Mouse (Mus musculus) c-Kit-positive CD71-positive TER-119-negative erythroid progenitor cells, embryonic 14.5 days (primary cell): ENCODE results near the gene Ankmy1.

Experiments
- DNase-seq: peaks from one replicate; pipeline ENCODE4 v3.0.0-alpha.2; 2013; ENCODE audit warnings: low read depth

Ankmy1 gene

DNA sequence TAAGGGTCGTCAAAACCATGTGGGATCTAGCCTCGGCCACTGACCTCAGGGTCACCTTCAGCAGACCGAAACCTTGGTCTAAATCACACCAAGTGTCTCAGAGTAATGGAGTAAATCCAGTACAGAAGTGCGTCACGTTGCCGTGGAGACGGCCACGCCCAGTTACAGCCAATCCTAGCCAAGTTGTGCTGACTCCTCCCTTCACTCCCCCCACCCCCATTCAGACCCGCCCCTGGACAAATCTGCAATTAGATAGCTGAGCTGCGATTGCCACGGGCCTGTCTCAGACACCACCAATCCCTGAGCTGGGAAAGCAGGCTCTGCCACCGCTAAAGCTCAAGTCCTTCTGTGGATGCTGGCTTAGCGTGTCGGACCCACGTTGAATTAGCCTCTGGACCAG, at the start of gene Ankmy1:
Gene Ankmy1, minus strand, starts transcription at position 121 of the 400 bp plus-strand sequence.
- no peak for DNase-seq

- no peak for DNase-seq
Observed at GRCm38 (mm10) chr1:92950607-92951006, 47.9 kb upstream of the Ankmy1 start, which contains the start of gene Gpr35. Gpr35 (plus strand) TSS chr1:92950865.

DNA sequence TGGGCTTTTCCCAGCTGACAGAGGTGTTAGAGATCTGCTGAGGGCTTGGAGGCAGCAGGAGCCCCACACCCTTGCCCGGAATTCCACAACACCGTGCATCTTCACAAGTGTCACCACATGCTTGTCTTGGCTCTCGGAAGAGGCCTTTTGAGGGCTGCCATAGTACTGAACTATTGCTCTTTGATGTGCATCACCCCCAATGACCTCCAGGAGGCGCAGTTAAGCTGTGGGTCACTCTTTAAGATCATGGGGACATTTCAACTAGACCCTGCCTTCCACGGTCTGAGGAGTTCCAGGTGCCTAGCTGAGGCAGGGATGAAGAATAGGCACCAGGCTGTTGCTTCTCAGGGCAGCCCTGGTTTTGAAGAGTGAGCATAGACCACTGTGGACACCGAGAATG, 46.7 kb upstream of the Ankmy1 start:
- no peak for DNase-seq

GRCm38 (mm10) chr1:92947966-92948365, 45.3 kb upstream of the Ankmy1 start:
- DNase-seq, result no peak

- DNase-seq, result no peak
Observed at GRCm38 (mm10) chr1:92943219-92943989, 40.7 kb upstream of the Ankmy1 start.

DNA sequence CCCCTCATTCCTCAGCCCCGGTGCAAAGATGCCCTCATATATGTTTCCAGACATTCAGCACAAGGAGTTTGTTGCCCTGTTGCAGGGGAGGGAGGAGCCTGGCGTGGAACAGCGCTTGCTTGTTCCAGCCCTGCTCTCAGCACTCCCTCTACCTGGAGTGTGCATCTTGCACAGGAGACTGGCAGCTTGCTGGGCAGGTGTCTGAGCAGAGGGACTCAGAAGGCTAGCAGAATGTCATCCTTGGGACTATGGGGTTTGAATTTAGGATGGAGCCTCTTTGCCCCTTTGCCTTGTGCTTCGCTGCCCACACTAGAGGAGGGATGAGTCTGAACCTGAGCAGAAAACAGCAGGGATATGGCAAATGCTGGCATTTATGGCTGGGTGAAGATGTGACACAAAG, 37.0 kb upstream of the Ankmy1 start:
- no peak for DNase-seq

DNA sequence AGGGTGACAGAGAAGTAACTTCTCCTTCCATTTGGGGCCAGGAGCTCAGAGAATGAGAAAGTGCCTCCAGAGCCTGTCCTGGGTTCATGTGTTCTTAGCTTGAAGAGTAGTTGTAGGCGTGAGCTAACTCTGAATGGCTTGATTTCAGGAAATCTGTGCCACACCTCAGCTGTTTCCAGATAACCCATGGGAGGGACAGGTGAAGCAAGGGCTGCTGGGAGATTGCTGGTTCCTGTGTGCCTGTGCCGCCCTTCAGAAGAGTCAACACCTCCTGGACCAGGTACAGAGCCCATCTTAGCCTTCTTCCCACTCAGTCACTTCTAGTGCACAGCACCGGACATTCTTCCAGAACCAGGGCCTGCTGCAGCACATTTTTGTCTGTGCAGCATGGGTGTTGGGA, 35.1 kb upstream of the Ankmy1 start:
- DNase-seq, result no peak

DNA sequence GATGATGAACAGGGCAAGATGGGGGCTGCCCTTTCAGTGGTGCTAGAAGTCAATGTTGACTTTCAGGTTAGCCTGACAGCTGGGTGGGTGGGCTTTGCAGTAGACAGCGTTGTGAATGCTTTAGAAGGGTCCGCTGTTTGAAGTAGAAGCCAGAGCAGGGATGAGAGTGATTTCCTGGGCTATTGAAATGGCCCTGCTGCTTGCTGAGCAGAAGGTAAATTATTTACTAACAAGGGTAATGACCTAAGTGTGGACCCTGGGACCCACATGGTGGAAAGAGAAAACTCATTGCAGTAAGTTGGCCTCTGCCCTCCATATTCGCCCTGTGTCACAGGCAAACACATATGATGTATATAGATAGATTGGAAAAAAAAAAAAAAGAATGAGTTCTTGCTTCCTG, 33.8 kb upstream of the Ankmy1 start:
- DNase-seq, result no peak

- no peak for DNase-seq
Observed at GRCm38 (mm10) chr1:92935977-92936376, 33.3 kb upstream of the Ankmy1 start.

DNA sequence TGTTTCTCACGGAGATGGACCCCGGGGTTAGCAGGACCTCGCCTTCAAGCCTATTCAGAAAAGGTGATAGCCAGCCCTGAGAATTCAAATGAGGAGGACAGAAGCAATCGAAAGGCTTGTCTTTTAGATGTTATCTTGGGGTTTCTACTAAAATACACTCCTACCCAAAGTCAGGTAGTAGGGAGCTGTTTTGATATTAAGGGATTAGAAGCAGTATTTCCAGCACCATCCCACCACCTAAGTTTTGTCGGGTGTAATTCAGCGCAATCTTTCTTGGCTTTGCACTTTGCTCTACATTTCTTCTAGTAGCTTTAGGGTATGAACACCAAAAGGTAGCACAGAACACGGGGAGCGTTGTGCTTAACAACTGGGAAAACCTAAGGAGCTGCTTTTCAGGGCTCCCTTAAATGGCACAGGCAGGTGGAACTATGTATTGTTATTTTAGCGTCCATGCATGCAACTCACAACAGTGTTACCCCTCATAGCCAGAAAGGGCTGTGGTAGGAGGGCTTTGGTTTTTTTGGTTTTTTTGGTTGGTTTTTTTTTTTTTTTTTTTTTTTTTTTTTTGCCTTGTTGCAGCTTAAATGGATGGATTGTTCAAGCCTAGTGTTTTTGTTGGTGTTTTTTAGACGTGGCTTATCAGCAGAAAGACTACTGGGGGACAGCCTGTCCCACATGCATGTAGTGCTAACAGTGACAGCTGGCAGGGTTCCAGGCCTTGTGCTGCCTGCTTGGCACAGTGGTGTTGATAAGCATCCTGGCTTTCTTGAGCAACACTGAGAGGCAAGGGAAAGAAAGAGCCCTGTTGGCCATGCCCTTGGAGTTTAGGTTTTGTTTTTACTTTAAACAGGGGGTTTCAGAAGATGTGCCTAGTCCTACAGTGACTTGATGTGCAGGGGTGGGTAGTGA, 32.6 kb upstream of the Ankmy1 start:
- DNase-seq, result peak; percentile 68

- peak; percentile 91 for DNase-seq
Observed at GRCm38 (mm10) chr1:92934182-92934827, 31.6 kb upstream of the Ankmy1 start, which contains the start of gene Capn10. Capn10 (plus strand) TSS chr1:92934376.

- DNase-seq, result peak; percentile 15
Observed at GRCm38 (mm10) chr1:92933611-92934010, 30.9 kb upstream of the Ankmy1 start.

- DNase-seq, result no peak
Observed at GRCm38 (mm10) chr1:92930171-92930706, 27.5 kb upstream of the Ankmy1 start.

DNA sequence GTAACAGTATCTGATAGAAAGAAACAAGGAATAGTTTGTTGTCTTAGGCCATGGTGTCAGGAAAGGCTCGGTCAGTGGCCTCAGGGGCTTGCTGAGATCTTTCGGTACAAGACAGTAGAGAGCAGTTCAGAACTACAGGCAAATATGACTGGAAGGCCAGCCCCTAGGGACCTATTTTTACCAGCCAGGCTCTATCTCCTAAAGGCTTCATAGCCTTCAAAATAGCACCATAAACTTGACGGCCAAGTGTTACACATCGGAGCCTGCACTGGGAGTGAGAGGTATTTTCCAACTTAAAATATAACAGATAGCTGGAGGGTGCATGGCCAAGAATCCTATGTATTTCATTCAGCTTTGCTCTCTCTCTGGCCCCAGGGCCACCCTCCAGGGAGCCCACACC, 18.8 kb upstream of the Ankmy1 start:
- no peak for DNase-seq

DNA sequence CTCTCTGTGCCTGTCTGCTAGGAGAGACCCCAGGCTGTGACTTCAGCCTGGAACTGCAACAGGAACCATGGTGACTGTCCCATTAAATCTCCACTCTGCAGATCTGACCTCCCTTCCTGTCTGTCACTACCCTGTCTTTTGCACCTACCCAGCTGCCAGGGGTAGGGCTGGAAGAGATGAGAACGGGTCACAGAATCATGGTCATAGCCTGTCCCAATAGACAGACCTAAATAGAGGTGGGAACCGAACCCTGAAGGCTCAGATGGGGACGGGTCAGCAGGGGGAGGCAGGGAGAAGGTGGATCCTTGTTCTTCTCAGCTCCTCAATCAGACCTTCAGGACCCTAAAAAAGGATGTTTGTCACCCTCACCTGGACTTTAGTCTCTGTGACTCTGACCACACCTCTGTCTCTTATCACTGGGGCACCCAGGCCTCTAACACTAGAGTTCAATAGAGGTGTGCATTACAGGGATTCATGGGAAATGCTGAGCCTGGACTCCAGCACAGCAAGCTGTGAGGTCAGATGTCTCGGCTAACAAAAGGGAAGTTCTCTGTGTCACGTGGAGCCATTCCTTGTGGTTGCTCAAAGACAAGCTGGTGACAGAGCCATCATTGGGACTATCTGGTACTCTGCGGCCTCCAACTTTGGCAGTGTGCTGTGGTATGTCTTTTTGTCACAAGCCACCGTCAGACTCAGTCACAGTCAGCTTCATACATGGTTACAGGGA, 17.9 kb upstream of the Ankmy1 start:
- DNase-seq, result no peak

GRCm38 (mm10) chr1:92919775-92920174, 17.1 kb upstream of the Ankmy1 start:
- DNase-seq, result no peak

DNA sequence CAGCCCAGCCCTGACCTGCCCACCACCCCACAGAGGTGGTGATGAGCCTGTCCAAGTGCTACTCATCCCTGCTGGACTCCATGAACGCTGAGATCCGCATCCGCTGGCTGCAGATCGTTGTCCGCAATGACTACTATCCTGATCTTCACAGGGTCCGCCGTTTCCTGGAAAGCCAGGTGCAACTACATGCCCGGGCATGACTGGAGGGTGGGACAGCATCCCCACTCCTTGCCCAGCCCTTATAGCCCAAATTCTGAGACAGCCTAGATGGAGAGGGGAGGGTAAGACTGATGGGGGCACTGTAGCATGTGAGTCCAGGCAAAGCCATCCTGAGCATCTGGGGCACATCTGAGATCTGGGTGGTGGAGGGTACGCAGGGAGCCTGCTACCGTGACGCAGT, 16.4 kb upstream of the Ankmy1 start:
- no peak for DNase-seq

- no peak for DNase-seq
Observed at GRCm38 (mm10) chr1:92916725-92917124, 14.0 kb upstream of the Ankmy1 start.

DNA sequence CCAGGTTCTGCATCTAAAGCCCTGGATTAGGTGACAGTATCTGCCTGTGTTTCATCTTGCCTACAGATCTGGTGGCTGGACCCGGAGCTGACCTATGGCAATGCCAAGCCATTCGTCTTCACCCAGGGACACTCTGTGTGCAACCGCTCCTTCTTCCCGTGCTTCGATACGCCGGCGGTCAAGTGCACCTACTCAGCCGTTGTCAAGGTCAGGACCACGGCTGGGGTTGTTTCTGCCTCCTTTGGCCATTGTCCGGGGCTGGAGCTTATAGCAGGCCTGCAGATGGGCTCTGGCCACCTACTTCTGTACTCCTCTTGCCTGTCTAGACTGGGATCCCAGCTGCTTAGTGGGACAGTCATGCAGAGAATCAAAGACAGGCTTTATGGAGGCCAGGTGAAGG, 12.3 kb upstream of the Ankmy1 start:
- no peak for DNase-seq

DNA sequence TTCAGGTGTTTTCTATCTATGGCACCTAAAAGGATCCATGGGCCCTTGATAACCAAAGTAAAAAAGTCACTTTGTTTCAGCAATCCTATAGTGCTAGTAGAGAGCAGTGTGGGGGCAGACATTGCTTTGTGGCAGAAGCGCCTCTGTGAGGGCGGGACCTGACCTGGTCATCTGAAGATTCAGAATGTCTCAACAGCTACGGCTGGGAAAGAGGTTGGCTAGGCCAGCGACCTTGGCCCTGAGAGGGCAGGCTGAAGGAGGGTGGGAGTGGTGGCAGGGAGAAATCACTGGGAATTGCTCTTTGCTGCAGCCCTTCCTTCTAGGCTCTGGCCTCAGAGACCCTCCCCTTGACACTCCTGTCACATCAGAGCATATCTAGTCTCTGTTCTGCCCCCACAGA, 11.5 kb upstream of the Ankmy1 start:
- DNase-seq, result no peak

DNA sequence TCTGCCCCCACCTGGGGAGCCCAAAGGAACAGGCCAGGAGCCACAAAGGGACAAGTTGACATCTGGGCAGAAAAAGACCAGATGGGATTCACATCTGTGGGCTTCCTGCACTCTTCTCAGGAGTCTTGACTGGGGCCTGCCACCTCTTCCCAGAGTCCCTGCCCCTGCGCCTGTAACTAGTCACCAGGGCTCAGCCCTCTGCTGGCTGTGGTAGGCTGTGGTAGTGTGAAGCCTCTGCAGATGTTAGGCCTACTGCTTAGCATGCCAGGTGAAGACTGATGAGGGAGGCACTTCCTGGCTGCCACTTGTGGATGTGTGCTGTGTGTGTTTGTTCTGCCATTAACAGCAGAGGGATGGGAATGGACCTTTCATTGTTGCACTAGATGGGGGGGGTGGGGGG, 9.6 kb upstream of the Ankmy1 start:
- DNase-seq, result no peak

DNA sequence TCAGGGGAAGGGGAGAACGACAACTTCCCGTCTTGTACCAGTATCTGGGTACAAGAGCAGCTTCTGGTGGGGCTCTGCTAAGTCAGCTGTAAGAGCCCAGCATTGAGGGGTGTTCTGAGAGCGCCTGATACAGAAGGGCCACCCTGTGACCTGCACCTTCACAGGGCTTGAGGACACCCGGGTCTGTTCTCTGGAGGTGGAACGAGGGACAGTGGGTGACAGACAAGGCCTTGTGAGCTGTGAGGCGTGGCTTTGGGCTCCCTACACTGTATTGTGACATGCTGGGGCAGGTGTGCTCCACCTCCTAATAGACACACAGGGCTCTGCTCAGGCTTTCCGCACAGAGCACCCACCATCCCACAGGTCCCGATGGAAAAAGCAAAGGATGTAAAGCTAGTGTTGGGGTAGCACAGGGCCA, 9.0 kb upstream of the Ankmy1 start:
- no peak for DNase-seq
